Mouse (Mus musculus): ENCODE data around the gene Gm8180. TPM values are rescaled to one million over a fixed set of nuclear protein-coding genes. Genes with fewer than 3 reads are reported as not detected.
A peak's percentile ranks its signal among the peaks of the same experiment; 100 is the strongest.
"Not testable (repeated sequence)": the region's sequence is repeated elsewhere in the genome, so short reads cannot be mapped to it uniquely, and the experiment has no call there.

The Gm8180 gene
- polyA plus RNA-seq (2016; fragmentation: Nextera tagmentation; extraction: Ambion mirVana) = not detected in 2 replicates

DNA sequence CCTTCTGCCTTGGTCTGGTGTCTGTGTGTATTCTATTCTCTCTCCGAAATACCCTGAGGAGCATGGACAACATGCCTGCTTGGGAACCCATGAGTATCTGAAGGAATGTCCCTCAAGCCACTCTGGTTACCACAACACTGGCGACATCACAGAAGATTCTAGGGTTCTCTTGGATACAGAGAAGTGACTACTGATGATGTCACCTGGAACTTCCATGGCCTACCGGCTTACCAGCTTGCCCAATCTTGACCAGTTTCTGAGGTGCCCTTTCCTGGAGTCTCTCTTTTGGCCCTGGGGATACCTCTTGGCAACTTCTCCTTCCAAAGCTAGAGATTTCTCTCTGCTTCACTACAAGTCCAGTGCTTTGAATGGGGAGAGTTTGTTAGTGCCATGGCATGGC is at the start of gene Gm8180:
Gm8180 (minus strand) TSS at position 101 of the 400 bp plus-strand sequence.
- WGBS = 92% methylated on average over 3 of the region's 3 CpGs
- H3K27me3 ChIP-seq (replicated peaks; ENCODE audit: low read depth, poor library complexity, severe bottlenecking); H3K36me3 ChIP-seq (replicated peaks); H3K9me3 ChIP-seq; H3K4me3 ChIP-seq; H3K27ac ChIP-seq (replicated peaks); H3K4me1 ChIP-seq; DNase-seq (ENCODE audit: low spot score): not testable (repeated sequence)

DNA sequence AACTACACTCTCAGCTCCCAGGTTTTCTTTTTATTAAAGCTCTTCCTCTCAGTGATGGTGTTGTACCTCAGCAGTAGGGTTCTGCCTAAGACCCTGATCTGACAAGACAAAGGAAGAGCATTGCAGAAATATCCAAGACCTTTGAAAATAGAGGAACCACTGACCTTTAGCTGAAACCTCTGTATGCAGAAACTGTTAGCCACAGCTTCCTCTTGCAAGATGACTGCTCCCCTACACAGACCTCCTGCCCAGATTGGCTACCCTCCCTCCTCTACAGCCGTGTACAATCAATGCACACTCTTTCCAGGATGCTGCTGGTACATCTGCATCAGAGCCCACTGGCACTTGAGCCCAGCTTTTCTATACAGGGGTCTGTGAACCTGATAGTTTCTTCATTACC is 45.8 kb upstream of the Gm8180 start:
- WGBS = 50% methylated on average over 1 of the region's 1 CpGs

DNA sequence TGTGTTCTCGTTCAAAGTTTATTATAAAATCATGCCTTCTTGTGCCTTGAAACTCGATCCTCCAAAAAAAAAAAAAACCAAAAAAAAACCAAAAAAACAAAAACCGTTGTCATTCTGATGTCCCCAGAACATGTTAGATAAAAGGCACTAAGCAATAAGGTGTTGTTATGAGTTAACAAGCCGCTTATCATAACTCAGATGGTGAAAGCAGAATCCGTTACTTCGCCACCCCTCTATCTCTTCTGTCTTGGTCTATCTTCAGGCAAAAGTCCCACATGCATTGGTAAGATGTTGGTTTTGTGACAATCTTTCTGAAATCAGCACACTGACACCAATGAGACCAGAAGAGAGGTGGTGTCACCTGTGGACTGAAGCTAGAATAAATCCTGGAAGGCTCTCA is 39.6 kb upstream of the Gm8180 start:
- H3K4me1 ChIP-seq; H3K9me3 ChIP-seq; H3K36me3 ChIP-seq (replicated peaks); H3K4me3 ChIP-seq; DNase-seq (ENCODE audit: low spot score); H3K27ac ChIP-seq (replicated peaks); H3K27me3 ChIP-seq (replicated peaks; ENCODE audit: low read depth, poor library complexity, severe bottlenecking): not testable (repeated sequence)
- WGBS = 88% methylated on average over 6 of the region's 6 CpGs

More for the DNA sequence above, 45.8 kb upstream of the Gm8180 start:
- not testable (repeated sequence) for DNase-seq (ENCODE audit: low spot score); H3K9me3 ChIP-seq; H3K36me3 ChIP-seq (replicated peaks); H3K4me3 ChIP-seq; H3K4me1 ChIP-seq; H3K27ac ChIP-seq (replicated peaks); H3K27me3 ChIP-seq (replicated peaks; ENCODE audit: low read depth, poor library complexity, severe bottlenecking)

DNA sequence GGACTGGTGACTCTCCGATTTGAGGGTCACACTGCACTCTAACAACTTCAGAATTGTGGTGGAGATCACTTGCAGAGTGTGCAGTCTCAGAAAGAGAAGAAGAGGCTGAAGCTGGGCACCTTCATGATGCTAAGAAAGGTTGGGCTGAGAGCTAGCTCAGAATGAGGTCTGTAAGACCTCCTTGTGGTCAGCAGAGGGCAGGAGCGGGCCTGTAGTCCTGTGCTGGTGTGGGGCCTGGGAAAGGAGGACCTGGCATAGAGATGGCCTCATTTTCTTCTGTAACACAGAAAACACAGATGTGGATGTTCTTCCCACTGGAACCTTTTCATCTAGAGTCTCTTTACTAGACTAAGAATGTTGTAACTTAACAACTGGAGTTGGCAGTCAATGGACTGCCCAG is 37.3 kb upstream of the Gm8180 start:
- 55% methylated on average over 1 of the region's 2 CpGs for WGBS
- not testable (repeated sequence) for H3K4me3 ChIP-seq; H3K36me3 ChIP-seq (replicated peaks); H3K9me3 ChIP-seq; H3K27ac ChIP-seq (replicated peaks); H3K27me3 ChIP-seq (replicated peaks; ENCODE audit: low read depth, poor library complexity, severe bottlenecking); DNase-seq (ENCODE audit: low spot score); H3K4me1 ChIP-seq

DNA sequence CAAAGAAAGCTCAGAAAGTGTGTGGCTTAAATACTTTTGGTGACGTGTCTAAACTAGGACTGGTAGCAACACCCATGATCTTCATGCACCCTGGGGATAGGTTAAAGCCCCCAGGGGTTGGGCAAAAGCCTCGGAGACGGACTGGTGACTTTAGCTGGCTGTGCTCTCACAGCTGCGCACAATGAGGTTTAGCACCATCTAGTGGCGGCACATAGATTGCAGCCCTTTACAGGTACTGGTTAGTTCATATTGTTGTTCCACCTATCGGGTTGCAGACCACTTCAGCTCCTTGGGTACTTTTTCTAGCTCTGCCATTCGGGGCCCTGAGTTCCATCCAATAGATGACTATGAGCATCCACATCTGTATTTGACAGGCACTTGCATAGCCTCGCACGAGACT is 27.9 kb upstream of the Gm8180 start:
- not testable (repeated sequence) for H3K27ac ChIP-seq (replicated peaks); H3K9me3 ChIP-seq; H3K36me3 ChIP-seq (replicated peaks); H3K27me3 ChIP-seq (replicated peaks; ENCODE audit: low read depth, poor library complexity, severe bottlenecking); H3K4me1 ChIP-seq; H3K4me3 ChIP-seq
- 67% methylated on average over 8 of the region's 9 CpGs for WGBS
- DNase-seq (ENCODE audit: low spot score) = peak; percentile 49

DNA sequence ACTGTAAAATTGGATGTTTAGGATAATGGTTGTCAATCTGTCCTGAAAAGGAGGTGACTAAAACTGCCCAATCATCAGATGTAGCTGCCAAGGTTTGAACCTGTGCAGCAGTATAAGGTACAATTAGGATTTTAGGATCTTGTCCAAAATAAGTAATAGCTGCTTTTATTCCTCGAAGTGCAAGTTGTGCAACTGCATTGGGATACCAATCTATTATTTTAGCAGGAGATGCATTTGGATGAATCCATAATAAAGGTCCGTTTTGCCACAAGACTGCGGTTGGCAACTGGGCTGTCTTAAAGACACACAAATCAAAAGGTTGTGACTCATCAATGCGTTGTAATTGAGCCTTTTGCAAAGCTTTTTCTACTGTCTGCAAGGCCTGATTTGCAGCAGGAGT is 23.6 kb upstream of the Gm8180 start:
- not testable (repeated sequence) for H3K4me3 ChIP-seq; H3K36me3 ChIP-seq (replicated peaks); H3K27ac ChIP-seq (replicated peaks); DNase-seq (ENCODE audit: low spot score); H3K27me3 ChIP-seq (replicated peaks; ENCODE audit: low read depth, poor library complexity, severe bottlenecking); H3K4me1 ChIP-seq; H3K9me3 ChIP-seq
- WGBS = 74% methylated on average over 4 of the region's 4 CpGs

DNA sequence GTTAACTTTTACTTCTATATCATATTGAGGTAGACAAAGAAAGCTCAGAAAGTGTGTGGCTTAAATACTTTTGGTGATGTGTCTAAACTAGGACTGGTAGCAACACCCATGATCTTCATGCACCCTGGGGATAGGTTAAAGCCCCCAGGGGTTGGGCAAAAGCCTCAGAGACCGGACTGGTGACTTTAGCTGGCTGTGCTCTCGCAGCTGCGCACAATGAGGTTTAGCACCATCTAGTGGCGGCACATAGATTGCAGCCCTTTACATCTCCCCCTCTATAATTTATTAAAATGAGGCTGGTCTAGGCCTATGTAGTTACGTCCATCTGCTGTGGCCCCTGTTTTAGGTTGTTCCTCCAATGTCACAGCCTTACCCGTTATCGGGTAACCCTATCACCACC is 19.9 kb upstream of the Gm8180 start:
- H3K4me1 ChIP-seq; H3K9me3 ChIP-seq; H3K4me3 ChIP-seq; DNase-seq (ENCODE audit: low spot score); H3K36me3 ChIP-seq (replicated peaks); H3K27me3 ChIP-seq (replicated peaks; ENCODE audit: low read depth, poor library complexity, severe bottlenecking); H3K27ac ChIP-seq (replicated peaks): not testable (repeated sequence)
- WGBS = 20% methylated on average over 7 of the region's 7 CpGs

DNA sequence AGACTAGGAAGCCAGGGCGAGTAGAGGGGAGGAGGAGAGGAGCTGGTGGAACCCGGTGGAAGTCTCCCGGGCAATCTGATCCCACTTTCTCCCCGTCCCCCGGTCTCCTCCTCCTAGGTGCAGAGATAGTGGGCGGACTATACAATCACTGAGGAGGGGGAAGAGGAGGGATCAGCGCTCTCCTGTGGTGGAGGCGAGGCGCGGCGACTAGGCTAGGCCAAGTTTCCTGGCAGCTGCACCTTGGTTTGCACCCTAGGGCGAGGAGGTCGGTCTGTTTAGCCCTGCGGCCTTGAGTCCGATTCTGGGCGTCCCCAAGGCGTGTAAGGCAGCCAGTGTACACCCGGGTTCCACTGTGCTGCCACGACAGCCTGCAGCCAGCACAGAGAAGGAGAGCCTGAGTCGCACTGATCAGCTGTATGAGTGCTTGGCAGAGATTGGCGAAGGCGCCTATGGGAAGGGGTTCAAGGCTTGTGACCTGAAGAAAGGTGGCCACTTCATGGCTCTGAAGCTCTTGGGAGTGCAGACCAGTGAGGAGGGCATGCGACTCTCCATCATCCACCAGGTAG is 12.4 kb upstream of the Gm8180 start:
- H3K27ac ChIP-seq (replicated peaks); H3K36me3 ChIP-seq (replicated peaks); H3K27me3 ChIP-seq (replicated peaks; ENCODE audit: low read depth, poor library complexity, severe bottlenecking); H3K9me3 ChIP-seq; H3K4me1 ChIP-seq: not testable (repeated sequence)
- peak overlapping the region; percentile 45 for H3K4me3 ChIP-seq
- 7% methylated on average over 23 of the region's 23 CpGs for WGBS
- peak; percentile 25 for DNase-seq (ENCODE audit: low spot score)

DNA sequence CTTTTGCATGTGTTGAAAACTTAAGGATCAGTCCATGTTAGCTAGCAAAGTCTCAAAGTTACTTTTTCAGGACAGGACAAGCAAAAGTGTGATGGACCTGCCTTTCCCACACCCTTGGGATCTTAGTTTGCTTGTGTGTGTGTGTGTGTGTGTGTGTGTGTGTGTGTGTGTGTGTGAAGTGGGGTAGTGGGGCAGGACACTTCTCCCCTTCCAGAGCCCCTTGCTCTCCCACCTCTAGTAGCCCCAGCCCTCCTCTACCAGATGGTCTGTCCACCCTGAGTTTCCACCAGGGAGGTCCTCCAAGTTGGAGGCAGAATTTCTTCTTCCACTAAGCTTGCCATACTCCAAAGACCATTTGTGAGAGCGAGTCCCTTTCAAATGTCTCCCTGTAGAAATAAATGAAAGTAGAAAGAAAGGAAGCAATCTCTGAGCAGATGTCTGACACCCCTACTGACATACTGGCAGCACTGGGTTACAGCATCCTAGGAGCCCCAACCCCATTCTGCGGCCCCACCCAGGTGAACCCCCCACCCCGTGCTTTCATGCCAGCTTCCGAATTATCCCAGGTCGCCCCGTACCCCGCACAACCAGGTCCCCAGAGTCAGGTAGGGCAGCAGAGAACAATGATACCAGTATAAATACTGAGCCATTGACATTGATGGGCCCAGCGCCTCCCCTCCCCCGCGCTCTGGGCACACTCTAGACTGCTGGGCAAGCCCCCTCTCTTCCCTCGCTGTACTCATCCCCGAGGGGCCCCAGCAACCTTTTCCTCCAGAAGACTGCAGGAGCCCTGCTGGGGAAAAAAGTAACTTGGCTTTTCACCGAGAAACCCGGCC is 11.7 kb upstream of the Gm8180 start:
- no peak for DNase-seq (ENCODE audit: low spot score)
- Histone ChIP-seq H3K36me3 (replicated peaks) (no peaks in the 10 kb centered on the region), H3K27ac (replicated peaks) (no peak overlapping the region; the same call in 1 of the 2 replicates)

DNA sequence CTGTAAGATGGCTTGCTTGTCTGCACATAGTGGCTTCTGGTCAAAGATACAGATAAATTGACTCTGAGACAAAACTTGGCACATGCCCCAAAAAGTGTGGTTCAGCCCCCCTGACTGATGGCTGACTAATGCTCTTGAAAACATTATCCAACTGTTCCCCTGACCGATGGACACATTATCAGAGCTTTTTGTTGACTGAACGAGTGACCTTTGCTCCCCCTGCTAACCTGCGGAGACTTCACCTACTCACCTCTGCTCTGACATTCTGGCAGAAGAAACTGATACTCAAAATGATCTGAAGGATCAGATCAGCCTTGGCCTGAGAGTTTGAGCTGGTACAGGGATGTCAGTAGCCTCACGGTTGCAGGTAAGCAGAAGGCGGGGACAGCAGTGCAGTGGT is 9.3 kb upstream of the Gm8180 start:
- DNase-seq (ENCODE audit: low spot score); H3K27ac ChIP-seq (replicated peaks); H3K27me3 ChIP-seq (replicated peaks; ENCODE audit: low read depth, poor library complexity, severe bottlenecking); H3K9me3 ChIP-seq; H3K36me3 ChIP-seq (replicated peaks); H3K4me1 ChIP-seq; H3K4me3 ChIP-seq: not testable (repeated sequence)
- 71% methylated on average over 5 of the region's 5 CpGs for WGBS

More for the DNA sequence above, 11.7 kb upstream of the Gm8180 start:
- Histone ChIP-seq H3K4me3 (peak overlapping the region; percentile 45), H3K27me3 (replicated peaks; ENCODE audit: low read depth, poor library complexity, severe bottlenecking) (0 out of 2 replicates have a peak, but pooled peaks cover 9% of the 10 kb centered on the region), H3K9me3 (no peaks in the 10 kb centered on the region), H3K4me1 (peaks cover 9% of the 10 kb centered on the region)
- 21% methylated on average over 14 of the region's 14 CpGs for WGBS

DNA sequence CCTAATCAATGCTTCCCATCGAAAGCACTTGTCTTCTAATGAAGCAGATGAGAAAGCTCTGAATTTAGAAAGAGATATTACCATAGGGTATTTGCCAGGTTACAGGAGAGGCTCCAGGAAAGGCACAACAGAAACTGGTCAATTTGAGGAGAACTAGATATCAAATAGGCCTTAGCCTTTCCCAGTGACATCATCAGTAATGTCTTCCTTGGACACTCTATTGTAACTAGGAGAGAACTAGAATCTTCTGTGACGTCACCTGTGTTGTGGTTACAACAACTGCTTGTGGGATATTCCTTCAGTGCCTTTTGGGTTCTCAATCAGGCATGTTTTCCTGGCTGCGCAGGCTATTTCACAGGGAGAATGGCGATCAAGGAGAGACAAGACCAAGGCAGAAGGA is 37.0 kb downstream of the Gm8180 start, which contains the start of gene Gm6526:
Gm6526 (plus strand) TSS at position 301 of the 400 bp plus-strand sequence.
- not testable (repeated sequence) for H3K9me3 ChIP-seq; H3K27ac ChIP-seq (replicated peaks); DNase-seq (ENCODE audit: low spot score); H3K4me1 ChIP-seq; H3K36me3 ChIP-seq (replicated peaks); H3K4me3 ChIP-seq; H3K27me3 ChIP-seq (replicated peaks; ENCODE audit: low read depth, poor library complexity, severe bottlenecking)
- WGBS = 83% methylated on average over 4 of the region's 4 CpGs
